Mouse (Mus musculus) CD4-positive helper T cell, adult 2 months (primary cell): ENCODE measurements at regions not wholly inside any gene's neighbourhood (a gene's known extent, or its start where the extent isn't known, plus 50 kb on each side); places are given as distances from the start of the nearest gene placed in this dataset.
"Not testable (repeated sequence)": the region's sequence is repeated elsewhere in the genome, so short reads cannot be mapped to it uniquely, and the experiment has no call there.

Experiments used
- DNase-seq: peaks from one replicate; pipeline ENCODE4 v3.0.0-alpha.2; 2012; ENCODE audit warnings: low read depth, missing footprints, low spot score

DNA sequence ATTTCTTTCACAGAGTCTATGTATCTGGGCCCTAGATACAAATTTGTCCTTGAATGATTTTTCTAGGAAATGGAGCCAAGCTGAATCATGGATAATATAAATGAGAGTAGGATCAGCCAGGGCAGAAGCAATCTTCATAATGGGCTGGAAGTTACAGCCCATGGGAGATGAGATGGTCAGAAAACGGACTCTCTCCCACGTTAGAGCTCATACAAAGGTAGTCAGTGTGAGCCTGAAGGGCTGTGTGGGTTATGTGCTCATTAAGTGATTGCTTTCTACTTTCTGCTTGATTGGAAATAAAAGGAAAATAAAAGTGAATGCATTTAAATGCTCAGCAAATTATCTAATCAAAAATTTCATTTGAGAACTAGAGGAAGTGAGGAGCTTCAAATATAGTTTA lies 2017.1 kb upstream of the Pcdh20 start:
- no peak for DNase-seq

DNA sequence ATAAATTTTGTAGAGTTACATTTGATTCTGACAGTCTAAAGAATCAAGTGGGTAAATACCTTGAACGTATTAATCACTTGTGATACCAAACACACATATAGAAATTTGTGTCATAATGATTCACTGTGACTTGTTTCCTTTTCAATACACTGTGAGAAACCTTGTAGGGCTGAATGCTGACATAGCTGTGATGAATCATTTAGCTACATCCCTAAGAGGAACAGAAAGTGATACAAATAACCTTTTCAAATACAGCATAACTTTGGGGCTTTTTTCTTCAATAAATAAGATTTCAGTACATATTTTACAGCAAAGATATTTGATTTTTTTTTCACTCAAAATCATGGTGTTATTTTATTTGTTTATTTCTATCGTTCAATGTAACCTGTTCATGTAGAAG lies 1976.8 kb upstream of the Pcdh20 start:
- DNase-seq: no peak

DNA sequence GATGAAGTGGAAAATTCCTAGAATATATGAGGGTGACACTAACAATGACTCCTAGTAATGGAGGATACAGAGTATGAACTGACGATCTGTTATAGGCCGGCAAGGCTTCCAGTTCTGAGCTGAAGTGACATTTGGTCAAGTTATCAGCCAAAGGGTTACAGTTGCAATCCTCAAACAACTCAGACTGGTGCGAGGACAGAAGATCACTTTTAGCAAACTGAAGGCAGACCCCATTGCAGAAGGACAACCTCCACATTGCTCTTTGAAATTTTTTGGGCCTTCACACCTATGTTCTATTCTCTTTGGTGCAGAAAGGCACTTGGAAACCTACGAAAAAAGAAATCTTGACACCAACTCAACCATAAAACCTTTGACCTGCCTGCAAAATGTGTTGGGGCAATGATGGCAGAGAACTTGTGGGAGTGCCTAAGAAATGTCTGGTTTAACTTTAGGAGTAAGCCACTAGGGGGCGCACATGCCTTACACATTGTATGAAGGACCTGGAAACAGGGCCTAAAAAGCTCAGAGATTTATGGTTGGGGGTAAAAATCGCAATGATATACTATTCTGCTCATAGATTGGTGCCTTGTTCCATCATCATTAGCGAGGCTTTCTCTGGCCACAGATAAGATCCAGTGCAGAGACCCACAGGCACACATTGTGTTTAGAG lies 1961.8 kb upstream of the Pcdh20 start:
- peak; percentile 3 for DNase-seq

DNA sequence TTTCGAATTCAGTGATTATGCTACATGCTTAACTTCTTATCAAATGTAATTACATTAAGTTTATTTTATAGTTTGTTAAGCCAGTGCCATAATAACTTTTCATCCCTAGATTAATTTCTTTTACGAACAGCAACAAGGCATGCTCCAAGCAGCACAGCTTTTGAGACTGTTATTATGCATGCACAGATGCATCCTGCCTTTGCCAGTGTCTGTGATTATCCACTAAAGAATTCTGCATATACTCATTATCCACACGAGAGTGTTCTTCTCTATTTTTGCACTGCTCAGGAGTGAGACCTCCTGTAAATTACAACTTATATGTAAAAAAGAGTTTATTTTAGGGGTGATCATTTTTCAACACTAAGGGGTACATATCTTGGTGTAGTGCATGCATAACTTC lies 1941.5 kb upstream of the Pcdh20 start:
- DNase-seq: no peak

DNA sequence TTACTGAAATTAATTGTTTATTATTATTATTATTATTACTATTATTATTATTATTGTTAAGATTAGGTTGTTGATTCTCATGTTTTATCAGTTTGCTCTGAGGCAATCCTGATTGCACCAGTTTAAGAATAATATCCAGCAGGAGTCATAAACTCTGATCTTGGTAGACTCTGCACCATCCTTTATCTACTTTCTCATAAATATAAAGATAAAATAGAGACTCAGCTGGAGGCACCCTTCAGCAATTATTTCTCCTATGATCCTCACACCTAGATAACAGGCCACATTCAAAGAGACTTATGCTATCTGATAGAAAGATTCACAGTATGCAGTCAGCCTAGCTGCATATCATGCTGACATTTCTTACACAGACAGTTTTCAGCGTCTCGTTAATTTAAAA lies 1935.2 kb upstream of the Pcdh20 start:
- no peak for DNase-seq

DNA sequence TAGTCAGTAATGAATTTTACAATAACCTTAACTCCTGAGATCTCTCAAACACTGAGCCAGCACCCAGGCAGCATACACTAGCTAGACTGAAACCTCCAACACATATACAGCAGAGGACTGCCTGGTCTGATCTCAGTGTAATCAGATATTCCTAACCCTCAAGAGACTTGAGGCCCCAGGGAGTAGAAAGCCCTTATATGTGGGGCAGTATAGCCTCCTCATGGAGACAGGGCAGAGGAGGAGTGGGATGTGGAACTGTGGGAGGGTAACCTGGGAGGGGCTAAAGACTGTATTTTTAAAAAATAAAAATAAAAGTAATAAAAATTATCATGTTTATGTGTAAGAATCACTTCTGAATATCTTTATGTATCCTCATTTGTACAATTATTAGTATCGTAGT lies 1934.3 kb upstream of the Pcdh20 start:
- DNase-seq: no peak

DNA sequence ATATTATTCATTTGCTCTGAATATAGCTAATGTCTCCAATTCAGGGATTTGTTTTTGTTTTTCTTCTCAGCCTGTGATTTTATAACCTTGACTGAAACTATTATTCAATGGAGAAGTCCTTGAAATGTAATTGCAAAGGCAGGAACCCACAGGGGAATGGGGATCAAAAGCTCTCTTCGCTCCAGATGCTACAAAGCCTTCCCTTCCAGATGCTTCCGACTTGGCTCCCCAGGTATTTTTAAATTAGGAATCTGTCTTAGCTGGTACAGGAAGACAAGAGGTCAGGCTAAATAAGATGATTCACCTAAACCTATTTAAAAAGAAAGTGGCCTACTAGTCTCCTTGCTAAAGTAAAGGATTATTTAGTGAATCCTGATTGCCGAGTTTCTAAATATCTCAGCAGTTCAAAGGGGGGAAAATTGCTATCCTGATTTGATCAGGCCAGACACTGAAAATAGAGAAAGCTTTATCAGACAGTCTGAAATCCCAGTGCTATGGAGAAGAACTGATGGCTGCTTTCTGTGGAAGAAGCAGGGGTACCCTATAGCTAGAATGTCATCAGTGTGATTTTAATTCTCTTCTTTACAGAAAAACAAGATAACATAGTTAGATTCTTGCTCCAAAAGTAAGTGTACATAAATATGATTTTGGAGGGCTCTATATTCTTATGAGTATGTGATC lies 1896.2 kb upstream of the Pcdh20 start:
- no peak for DNase-seq

DNA sequence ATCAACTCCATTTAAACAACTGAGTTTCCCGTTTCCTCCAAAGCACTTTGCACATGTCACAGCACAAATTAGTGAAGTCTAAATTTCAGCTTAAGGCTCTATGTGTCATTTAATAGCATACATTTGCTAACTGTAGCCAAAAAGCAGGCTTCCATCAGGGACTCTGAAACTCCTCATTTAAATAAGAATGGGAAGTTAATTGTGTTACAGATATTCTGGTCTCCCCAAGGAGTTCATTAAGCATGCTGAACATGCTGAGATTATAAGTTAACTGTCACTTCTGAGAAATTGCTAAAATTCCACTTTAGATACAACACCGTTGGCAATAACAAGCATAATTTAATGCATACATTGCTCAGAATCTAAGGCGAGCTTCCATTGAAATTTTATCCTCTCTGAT lies 1863.3 kb upstream of the Pcdh20 start:
- DNase-seq: no peak

DNA sequence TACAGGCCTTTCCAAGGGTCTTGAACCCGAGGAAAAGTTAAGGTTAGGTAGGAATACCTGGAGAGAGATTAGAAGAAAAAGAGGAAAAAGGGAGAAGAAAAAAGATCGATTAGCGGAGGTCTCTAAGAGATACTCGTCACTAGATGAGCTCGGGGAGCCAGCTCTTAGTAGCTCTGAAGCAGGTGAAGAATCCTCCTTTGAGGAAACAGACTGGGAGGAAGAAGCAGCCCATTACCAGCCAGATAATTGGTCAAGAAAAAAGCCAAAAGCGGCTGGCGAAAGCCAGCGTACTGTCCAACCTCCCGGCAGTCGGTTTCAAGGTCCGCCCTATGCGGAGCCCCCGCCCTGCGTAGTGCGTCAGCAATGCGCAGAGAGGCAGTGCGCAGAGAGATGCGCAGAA lies 1824.3 kb upstream of the Pcdh20 start:
- DNase-seq: not testable (repeated sequence)

DNA sequence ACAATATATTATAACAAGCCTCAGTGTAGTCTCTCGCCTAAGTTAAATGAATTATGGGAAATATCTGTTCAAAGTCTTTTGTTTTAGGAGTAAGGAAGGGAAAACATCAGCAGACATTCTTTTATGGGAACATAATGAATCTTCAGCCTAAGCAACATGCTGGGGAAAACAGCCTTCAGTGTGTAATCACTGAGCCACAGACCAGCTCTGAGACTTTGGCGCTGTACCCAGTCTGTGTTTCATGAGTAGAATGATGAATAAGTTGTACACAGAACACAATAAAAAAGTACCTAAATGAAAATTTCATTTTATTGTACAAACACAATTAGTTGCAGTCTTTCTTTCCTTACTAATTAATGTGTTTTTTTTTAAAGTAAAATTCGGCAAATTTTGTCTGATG lies 1774.8 kb upstream of the Pcdh20 start:
- no peak for DNase-seq

DNA sequence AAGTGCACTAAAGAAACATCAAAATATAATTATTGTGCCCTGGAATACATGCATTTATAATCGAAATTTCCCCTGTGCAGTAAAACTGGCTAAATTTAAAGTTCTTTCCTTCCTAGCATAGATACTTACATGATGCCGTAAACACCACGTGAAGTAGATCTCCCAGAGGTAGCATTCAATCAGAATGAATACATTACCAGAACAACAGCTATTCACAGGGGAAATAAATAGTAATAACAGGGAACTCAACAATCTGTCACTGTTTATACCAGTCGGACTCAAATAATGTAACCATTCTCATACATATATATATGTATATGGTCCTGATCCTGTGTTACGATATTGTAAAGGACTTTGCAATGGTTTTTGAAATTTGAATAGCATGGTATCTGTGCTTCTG lies 1761.5 kb upstream of the Pcdh20 start:
- no peak for DNase-seq

DNA sequence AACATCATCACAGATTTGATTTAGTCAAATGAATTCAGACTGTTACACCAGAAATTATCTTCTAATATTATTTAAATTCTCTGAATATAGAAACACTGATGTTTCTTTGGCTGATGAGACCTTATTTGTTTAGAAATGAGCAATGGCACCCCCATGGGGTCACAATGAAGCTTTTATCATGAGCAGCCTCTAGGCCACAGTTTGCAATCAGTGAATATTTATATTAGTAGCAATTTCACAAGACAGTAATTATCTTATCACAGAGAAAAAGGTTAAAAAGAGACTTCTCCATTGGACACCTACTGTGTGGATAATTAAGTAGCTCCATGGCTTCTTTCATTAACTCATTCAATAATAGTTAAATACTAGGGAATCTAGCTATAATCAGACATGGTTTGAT lies 1729.1 kb upstream of the Pcdh20 start:
- DNase-seq: no peak

DNA sequence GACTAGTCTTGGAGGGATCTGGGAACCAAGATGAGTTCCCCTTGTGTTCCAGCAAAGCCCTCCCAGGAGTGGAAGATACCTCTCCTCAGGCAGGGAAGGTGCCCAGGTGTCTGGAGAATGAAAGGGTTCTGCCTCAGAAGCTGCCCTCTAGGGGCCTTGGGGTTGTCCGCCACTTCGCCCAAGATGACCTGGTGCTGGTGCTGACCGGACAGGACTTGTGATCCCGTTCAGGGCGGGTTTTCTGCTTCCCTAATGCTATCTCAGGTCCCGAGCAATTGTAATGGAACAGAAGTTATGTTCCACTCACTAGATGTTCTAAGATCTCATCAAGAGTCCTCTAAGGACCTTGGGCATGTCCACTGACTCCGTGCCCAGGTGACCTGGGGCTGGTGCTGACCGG lies 1726.6 kb upstream of the Pcdh20 start:
- DNase-seq: no peak

DNA sequence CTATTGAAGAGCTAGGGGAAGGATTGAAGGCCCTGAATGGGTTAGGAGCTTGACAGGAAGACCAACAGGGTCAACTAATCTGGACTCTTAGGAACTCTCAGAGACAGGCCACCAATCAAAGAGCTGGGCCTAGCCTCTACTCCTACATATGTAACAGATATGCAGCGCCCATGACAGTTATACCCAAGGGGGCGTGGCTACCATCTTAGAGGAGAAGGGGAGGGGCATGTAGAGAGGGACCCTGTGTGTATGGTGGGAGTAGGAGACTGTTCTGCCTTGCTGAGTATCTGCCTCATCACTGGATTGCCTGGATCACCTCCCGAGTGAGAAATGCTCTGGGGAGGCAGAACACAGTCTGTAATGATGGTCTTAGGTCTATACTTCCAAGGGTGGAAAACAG lies 1701.5 kb upstream of the Pcdh20 start:
- no peak for DNase-seq
